Mouse (Mus musculus): ENCODE results near the gene Gfm2. TPM values are rescaled to one million over a fixed set of nuclear protein-coding genes. Genes with fewer than 3 reads are reported as not detected.

Gene Gfm2
- polyA plus RNA-seq, 2 experiments, result 12.6 to 18.2 TPM

- Histone ChIP-seq H3K4me3 (ENCODE audit: insufficient read depth in 1 of 2, low read depth in 2 of 2, low read length in 2 of 2) (no peak overlapping the region), H3K36me3 (replicated peaks; ENCODE audit: control insufficient read depth, insufficient read depth, low read depth) (peaks cover 15% of the 10 kb centered on the region), H3K4me1 (replicated peaks; ENCODE audit: control insufficient read depth in 2 of 2, insufficient read depth in 2 of 2, low read length in 1 of 2) (peaks cover 5 to 6% of the 10 kb centered on the region in 2 experiments), H3K9ac (replicated peaks) (no peak overlapping the region), H3K4me2 (ENCODE audit: low read depth) (no peak overlapping the region), H3K9me3 (ENCODE audit: control insufficient read depth, low read length) (no peaks in the 10 kb centered on the region), H3K27me3 (ENCODE audit: control insufficient read depth, insufficient read depth, low read length) (no peaks in the 10 kb centered on the region), H3K27ac (no peak overlapping the region)
- DNase-seq (ENCODE audit: low read depth in 3 of 3, low spot score in 3 of 3), result no peak
- 76% methylated on average over 7 of the region's 7 CpGs for WGBS (ENCODE audit: insufficient replicate concordance)
- no peak for ATAC-seq (ENCODE audit: insufficient read depth)
- no peak for TF ChIP-seq EP300 (IDR thresholded peaks at IDR 0.05; ENCODE audit: low read depth)
Observed at GRCm38 (mm10) chr13:97142321-97142720, 4.6 kb downstream of the Gfm2 start.

GRCm38 (mm10) chr13:97145834-97146233, 8.1 kb downstream of the Gfm2 start:
- DNase-seq (ENCODE audit: low read depth in 3 of 3, low spot score in 3 of 3) (peak; percentile 25 to 48 (median 41)), ATAC-seq (ENCODE audit: insufficient read depth) (no peak)
- Histone ChIP-seq H3K4me1 (replicated peaks; ENCODE audit: control insufficient read depth in 2 of 2, insufficient read depth in 2 of 2, low read length in 1 of 2) (no peaks in the 10 kb centered on the region), H3K27ac (no peak overlapping the region), H3K36me3 (replicated peaks; ENCODE audit: control insufficient read depth, insufficient read depth, low read depth) (peaks cover 24% of the 10 kb centered on the region), H3K9me3 (ENCODE audit: control insufficient read depth, low read length) (no peaks in the 10 kb centered on the region), H3K4me3 (ENCODE audit: insufficient read depth in 1 of 2, low read depth in 2 of 2, low read length in 2 of 2) (no peak overlapping the region), H3K9ac (replicated peaks) (no peak overlapping the region), H3K4me2 (ENCODE audit: low read depth) (no peak overlapping the region), H3K27me3 (ENCODE audit: control insufficient read depth, insufficient read depth, low read length) (no peaks in the 10 kb centered on the region)
- WGBS (ENCODE audit: insufficient replicate concordance), result 54% methylated on average over 4 of the region's 4 CpGs
- TF ChIP-seq EP300 (IDR thresholded peaks at IDR 0.05; ENCODE audit: low read depth) (no peak), CTCF (IDR thresholded peaks at IDR 0.05; ENCODE audit: low read depth) (peak; percentile 76)

DNA sequence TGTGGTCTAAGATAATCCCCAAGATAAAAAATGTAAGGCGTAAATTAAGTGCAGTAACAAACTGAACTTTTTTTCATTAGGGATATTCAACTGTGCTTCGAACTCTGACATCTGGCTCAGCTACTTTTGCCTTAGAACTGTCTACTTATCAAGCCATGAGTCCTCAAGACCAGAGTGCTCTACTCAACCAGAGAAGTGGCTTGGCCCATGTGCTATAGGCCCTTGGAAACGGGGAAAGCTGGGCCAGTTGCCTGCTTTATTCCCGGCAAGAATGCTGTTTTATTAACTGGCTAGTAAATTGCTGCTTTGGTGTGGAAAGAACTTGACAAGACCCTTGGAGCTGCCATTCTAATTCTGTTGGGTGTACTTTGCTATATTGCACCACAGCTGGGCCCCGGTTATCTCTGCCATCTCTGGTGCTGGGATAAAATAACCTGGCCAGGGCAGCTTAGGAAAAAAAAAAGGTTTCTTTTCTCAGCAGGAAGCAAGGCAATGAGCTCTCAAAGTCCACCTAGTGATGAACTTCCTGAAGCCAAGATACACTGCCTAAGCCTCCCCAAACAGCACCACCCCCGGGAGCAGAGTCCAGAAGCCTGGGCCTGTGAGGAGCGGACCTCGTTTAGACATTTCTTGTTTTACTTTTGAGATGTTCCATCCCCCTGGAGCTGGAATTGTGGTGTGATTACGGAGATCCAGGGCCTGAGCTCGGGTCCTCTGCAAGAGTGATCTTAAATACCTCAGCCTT, 38.0 kb downstream of the Gfm2 start:
- H3K27ac ChIP-seq, result no peak overlapping the region
- no peak for TF ChIP-seq EP300 (IDR thresholded peaks at IDR 0.05; ENCODE audit: low read depth)
- no peak for TF ChIP-seq CTCF (IDR thresholded peaks at IDR 0.05; ENCODE audit: low read depth)
- DNase-seq (ENCODE audit: low read depth in 3 of 3, low spot score in 3 of 3) (no peak), ATAC-seq (ENCODE audit: insufficient read depth) (no peak)
- no peaks in the 10 kb centered on the region for H3K9me3 ChIP-seq (ENCODE audit: control insufficient read depth, low read length)
- no peaks in the 10 kb centered on the region for H3K27me3 ChIP-seq (ENCODE audit: control insufficient read depth, insufficient read depth, low read length)
- peaks cover 28% of the 10 kb centered on the region for H3K36me3 ChIP-seq (replicated peaks; ENCODE audit: control insufficient read depth, insufficient read depth, low read depth)
- no peak overlapping the region for H3K9ac ChIP-seq (replicated peaks)
- H3K4me3 ChIP-seq (ENCODE audit: insufficient read depth in 1 of 2, low read depth in 2 of 2, low read length in 2 of 2), result no peak overlapping the region
- no peaks in the 10 kb centered on the region for H3K4me1 ChIP-seq (replicated peaks; ENCODE audit: control insufficient read depth in 2 of 2, insufficient read depth in 2 of 2, low read length in 1 of 2)
- H3K4me2 ChIP-seq (ENCODE audit: low read depth), result no peak overlapping the region
- WGBS (ENCODE audit: insufficient replicate concordance), result 79% methylated on average over 10 of the region's 10 CpGs

- Histone ChIP-seq H3K4me3 (ENCODE audit: insufficient read depth in 1 of 2, low read depth in 2 of 2, low read length in 2 of 2) (no peak overlapping the region), H3K9ac (replicated peaks) (no peak overlapping the region), H3K27me3 (ENCODE audit: control insufficient read depth, insufficient read depth, low read length) (no peaks in the 10 kb centered on the region), H3K4me2 (ENCODE audit: low read depth) (no peak overlapping the region), H3K4me1 (replicated peaks; ENCODE audit: control insufficient read depth in 2 of 2, insufficient read depth in 2 of 2, low read length in 1 of 2) (no peaks in the 10 kb centered on the region), H3K36me3 (replicated peaks; ENCODE audit: control insufficient read depth, insufficient read depth, low read depth) (peaks cover 28% of the 10 kb centered on the region), H3K9me3 (ENCODE audit: control insufficient read depth, low read length) (no peaks in the 10 kb centered on the region), H3K27ac (no peak overlapping the region)
- TF ChIP-seq EP300 (IDR thresholded peaks at IDR 0.05; ENCODE audit: low read depth) (no peak), CTCF (IDR thresholded peaks at IDR 0.05; ENCODE audit: low read depth) (no peak)
- 80% methylated on average over 5 of the region's 5 CpGs for WGBS (ENCODE audit: insufficient replicate concordance)
- DNase-seq (ENCODE audit: low read depth in 3 of 3, low spot score in 3 of 3), result no peak
- no peak for ATAC-seq (ENCODE audit: insufficient read depth)
Observed at GRCm38 (mm10) chr13:97176731-97177130, 39.0 kb downstream of the Gfm2 start.

GRCm38 (mm10) chr13:97178943-97179342, 41.2 kb downstream of the Gfm2 start:
- Histone ChIP-seq H3K9ac (replicated peaks) (no peak overlapping the region), H3K36me3 (replicated peaks; ENCODE audit: control insufficient read depth, insufficient read depth, low read depth) (peaks cover 18% of the 10 kb centered on the region), H3K4me1 (replicated peaks; ENCODE audit: control insufficient read depth in 2 of 2, insufficient read depth in 2 of 2, low read length in 1 of 2) (no peaks in the 10 kb centered on the region), H3K4me2 (ENCODE audit: low read depth) (no peak overlapping the region), H3K9me3 (ENCODE audit: control insufficient read depth, low read length) (no peaks in the 10 kb centered on the region), H3K4me3 (ENCODE audit: insufficient read depth in 1 of 2, low read depth in 2 of 2, low read length in 2 of 2) (no peak overlapping the region), H3K27ac (no peak overlapping the region), H3K27me3 (ENCODE audit: control insufficient read depth, insufficient read depth, low read length) (no peaks in the 10 kb centered on the region)
- DNase-seq (ENCODE audit: low read depth in 3 of 3, low spot score in 3 of 3) (no peak), ATAC-seq (ENCODE audit: insufficient read depth) (no peak)
- 80% methylated on average over 7 of the region's 7 CpGs for WGBS (ENCODE audit: insufficient replicate concordance)
- TF ChIP-seq EP300 (IDR thresholded peaks at IDR 0.05; ENCODE audit: low read depth), result no peak
- no peak for TF ChIP-seq CTCF (IDR thresholded peaks at IDR 0.05; ENCODE audit: low read depth)

Measured in liver, embryonic 14.5 days (tissue).